Mouse (Mus musculus): ENCODE data around the gene Fitm1.

The Fitm1 gene

DNA sequence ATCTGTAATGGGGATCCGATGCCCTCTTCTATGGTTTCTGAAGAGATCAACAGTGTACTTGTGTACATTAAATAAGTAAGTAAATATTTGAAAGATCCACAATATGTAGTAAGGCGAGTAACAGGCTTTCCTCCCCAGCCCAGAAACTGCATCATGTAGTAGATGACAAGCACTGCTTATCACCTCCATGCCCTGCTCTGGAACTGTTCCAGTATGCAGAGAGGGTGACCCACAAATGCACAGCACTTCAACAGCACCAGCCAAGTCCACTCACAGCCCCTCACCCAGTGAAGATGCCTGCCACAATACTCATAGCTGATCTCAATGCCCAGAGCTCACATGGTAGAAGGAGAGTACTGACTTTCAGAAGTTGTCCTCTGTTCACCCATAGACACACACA, 4.8 kb upstream of the Fitm1 start:
- WGBS: 98% methylated on average over 2 of the region's 2 CpGs

DNA sequence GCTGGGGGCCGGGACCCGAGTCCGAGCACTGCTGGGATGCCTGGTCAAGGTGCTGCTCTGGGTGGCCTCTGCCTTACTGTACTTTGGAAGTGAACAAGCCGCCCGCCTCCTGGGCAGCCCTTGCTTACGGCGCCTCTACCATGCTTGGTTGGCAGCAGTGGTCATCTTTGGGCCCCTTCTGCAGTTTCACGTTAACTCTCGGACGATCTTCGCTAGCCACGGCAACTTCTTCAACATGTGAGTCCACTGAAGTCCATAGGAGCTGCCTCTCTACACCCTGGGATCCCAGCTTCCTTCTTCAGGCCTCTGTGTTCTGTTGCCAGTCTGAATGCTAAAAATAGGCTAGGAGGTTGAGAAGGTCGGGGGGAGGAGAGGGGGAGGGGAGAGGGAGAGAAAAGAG, 294 bp downstream of the Fitm1 start:
- WGBS: 79% methylated on average over 13 of the region's 13 CpGs

DNA sequence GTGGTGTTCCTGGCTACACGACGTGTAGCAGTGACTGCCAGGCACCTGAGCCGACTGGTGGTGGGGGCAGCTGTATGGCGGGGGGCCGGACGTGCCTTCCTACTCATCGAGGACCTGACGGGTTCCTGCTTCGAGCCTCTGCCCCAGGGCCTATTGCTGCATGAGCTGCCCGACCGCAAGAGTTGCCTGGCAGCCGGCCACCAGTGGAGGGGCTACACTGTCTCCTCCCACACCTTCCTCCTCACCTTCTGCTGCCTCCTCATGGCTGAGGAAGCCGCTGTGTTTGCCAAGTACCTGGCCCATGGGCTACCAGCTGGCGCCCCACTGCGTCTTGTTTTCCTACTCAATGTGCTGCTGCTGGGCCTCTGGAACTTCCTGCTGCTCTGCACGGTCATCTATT, 959 bp downstream of the Fitm1 start:
- WGBS: 67% methylated on average over 16 of the region's 16 CpGs

DNA sequence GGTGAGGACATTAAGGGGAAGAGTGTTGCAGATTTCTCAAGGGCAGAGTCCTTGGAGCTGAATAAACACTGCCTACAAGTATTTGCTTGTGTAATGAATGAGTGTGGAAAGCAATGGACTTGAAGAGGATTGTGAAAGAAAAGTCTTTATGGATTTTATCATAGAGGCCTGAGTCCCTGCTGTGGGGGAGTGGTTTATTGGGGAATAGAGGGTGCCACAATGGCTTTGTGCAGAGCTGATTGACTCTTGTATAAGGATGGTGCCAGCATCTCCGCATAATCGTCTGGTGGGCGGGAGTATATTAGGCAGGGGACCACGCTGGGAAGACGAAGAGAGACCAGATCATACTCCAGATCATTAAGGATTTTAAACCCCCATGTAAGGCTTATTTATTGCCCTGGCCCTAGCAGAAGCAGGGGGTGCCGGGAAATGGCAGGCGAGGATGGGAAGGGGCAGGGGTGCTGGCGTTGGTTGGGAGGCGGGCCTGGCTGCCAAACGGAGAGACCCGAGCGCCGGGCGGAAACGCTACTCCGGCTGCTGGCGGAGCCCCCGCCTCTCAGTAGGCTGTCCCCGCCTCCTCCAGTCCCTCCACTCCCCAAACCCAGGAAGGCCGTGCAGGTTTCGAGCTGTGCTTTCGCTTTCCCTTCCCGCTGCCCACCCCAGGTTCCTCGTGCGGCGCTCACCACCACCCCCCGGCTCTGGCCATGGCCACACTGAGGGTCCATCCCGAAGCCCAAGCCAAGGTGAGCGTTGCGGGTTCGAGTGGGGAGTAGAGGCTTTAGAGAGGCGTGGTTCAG, 2.7 kb downstream of the Fitm1 start, which contains the start of gene Psme1:
Gene Psme1, plus strand, starts transcription at position 253 of the 797 bp plus-strand sequence.
- WGBS: 1% methylated on average over 32 of the region's 32 CpGs

DNA sequence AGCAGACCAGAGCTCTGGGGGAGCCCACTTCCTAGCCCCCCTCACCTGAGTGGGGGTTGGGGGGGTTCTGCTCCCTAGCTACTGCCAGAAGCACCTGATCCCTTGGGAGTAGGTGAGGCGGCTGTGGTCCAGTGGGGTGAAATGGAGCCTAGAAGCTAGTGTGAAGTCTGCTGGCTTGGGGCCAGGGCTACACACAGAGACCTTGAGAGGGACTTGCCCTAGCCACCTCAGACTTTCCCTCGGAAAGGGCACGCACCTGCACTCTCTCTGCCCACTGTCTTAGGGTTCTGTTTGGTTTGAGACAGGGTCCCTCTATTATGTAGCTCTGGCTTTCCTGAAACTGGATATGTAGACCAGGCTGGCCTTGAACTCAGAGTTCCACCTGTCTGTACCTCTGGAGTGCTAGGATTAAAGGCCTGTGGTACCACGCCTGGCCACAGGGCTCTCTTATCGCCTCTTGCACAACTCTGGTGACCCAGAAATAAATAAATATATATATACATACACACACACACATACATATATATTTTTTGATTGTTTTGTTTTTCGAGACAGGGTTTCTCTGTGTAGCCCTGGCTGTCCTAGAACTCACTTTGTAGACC, 3.4 kb downstream of the Fitm1 start:
- 37% methylated on average over 6 of the region's 6 CpGs for WGBS

DNA sequence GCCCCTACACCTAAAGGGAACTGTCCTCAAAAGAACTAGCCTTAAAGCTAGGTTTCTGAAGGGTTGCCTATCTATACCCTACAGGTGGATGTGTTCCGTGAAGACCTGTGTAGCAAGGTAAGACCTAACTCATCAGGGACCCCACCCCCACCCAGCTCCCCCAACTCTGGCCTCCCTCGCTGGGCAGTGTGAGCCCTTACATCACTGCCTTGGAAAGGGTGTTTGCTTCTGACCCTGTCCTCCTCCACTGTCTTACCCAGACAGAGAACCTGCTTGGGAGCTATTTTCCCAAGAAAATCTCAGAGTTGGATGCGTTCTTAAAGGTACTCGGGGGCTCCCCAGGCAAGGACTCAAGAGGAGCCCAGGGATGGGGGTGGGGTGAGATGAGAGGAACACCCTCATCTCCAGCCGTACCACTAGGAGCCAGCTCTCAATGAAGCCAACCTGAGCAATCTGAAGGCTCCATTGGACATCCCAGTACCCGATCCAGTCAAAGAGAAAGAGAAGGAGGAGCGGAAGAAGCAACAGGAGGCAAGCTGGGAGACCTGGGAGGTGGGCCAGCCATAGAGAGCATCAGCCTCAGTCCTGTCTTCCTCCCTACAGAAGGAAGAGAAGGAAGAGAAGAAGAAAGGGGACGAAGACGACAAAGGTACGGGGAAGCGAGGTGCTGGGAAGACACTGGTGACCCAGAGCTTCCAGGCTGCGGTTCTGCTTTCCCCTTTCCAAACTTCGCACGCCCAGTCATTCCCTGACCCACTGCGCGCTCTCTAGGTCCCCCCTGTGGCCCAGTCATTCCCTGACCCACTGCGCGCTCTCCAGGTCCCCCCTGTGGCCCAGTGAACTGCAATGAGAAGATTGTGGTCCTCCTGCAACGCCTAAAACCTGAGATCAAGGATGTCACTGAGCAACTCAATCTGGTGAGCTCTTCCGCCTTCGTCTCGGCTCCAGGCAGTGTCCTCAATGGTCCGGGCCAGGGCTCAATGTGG, 4.4 kb downstream of the Fitm1 start:
- 85% methylated on average over 23 of the region's 23 CpGs for WGBS

DNA sequence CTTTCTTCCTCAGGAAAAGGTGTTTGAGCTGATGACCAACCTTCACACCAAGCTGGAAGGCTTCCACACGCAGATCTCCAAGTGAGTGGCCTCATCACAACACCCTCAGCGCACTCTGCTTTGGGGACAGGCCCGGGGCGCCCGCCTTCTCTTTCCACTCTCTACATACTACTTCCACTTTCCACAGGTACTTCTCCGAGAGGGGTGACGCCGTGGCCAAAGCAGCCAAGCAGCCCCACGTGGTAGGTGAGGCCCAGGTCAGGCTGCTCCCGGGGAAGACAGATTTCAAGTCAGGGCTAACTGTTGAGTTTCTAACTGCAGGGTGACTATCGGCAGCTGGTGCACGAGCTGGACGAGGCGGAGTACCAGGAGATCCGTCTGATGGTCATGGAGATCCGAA, 5.3 kb downstream of the Fitm1 start:
- 93% methylated on average over 16 of the region's 16 CpGs for WGBS

DNA sequence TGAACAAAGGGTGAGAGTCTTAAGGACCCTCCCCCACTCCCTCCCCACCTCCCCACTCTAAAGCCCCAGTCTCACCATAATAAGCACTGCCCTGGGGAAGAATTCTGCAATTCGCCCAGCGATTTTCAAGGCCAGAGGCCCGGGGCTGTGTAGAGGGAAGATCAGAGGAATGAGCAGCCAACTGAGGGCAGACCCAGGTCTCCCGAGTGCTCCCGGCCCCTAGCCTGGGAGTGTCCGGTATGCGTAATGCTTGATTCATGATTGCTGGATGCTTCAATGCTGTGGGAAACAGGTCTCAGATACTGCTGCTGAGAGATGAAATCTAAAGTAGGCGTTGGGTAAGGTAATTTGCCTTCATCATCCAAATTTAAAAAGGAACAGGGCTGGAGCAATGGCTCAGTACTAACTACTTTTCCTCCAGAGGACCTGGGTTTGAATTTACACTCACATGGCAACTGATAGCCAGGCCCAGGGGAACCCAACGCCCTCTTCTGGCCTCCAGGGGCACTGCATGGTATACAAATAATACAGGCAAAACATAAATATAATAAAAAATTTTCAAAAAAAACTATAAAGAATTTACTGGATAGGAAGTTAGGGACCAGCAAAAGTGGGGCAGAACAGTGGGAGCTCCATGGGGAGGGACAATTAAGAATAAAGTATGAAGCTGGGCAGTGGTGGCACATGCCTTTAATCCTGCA, 6.7 kb downstream of the Fitm1 start:
- 75% methylated on average over 9 of the region's 9 CpGs for WGBS

DNA sequence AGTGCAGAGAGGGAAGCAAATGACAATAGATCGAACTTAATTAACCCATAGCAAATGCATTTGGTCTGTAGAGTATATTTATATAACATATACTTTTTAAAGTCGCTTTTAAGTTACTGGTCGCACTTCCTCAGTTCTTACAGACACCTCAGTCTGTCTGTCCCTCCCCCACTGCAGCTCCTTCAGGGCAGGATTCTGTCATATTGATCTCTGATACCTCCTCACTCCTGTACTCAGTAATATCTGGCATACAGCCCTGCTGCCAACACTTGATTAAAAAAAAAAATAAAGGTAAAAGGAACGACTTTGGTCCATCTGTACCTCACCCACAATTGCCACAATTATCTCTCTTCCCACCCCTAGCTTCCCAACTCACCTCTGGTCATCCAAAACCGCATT, 8.9 kb downstream of the Fitm1 start:
- 40% methylated on average over 5 of the region's 5 CpGs for WGBS

DNA sequence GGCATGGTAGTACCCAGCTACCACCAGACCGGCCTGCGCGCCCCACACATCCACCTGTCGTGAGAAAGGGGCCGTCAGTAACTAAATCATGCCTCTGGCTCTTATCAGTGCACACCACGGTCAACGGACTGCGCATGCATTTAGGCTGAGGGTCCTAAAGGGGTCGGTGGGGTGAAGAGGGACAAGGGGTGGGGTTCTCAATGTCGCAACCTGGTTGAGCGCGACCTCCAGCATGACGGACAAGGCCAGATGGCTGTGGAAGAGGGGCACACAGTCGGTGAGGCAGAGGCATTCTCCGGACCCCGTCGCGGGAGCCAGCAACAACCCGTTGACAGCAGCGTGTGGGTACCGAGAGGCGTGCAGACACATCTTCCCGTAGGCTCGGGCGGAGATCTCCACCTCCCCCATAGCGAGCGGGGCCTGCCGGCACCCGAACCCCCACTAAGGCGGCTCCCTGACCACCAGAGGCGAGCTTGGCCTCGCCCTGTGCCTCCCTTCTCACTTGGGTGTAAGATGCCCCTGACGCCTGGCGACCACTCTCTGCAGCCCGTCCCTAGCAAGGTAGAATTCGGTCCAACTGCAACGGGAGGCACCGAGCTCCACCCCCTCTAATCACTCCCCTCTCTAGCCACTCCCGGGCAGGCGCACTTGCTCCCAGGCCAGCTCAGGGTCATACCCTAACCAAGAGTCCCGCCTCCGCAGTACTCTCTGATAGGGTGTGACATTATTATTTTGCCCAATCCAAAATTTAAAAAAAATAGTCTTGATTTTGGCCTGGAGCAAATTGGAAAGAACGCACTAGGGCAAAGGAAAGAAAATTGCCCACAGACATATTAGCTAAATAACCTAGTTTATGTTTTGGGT, 9.5 kb downstream of the Fitm1 start, which contains the start of gene Emc9:
Gene Emc9, minus strand, starts transcription at position 601 of the 864 bp plus-strand sequence.
- 5% methylated on average over 43 of the region's 43 CpGs for WGBS

DNA sequence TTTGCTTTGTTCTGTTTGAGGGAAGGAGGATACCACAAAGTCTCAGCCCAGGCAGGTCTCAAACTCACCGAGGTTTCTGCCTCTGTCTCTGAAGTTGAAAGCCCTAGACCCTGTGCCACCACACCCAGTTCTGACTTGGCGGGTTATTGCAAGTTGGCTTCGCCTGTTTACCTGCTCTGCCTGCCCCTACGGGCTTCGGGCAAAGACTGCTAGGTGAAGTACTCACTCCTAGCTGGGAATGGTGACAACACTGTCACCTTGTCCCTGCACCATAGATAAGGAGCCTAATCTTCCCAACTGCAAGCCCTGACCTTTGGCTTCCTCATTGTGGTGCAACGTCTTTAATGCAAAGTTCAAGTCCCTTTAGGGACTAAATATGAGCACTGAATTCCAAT, 10.1 kb downstream of the Fitm1 start:
- WGBS: 76% methylated on average over 6 of the region's 6 CpGs

DNA sequence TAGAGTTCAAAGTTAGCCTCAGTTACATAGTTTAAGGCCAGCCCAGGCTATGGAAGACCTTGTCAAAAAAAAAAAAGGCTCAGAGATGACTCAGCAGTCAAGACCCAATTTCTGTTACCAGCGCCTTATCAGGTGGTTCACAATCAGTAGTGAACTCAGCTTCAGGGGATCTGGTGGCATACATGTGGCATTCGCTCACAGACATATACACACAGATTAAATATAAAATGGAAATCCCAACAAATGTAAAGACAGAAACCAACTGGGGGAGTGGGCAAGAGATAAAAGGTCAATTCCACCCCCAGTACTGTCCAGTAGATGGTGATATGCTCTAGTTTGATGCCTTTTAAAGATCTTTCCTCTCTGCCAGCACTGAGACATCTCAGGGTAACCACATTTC, 10.7 kb downstream of the Fitm1 start:
- 99% methylated on average over 2 of the region's 2 CpGs for WGBS

DNA sequence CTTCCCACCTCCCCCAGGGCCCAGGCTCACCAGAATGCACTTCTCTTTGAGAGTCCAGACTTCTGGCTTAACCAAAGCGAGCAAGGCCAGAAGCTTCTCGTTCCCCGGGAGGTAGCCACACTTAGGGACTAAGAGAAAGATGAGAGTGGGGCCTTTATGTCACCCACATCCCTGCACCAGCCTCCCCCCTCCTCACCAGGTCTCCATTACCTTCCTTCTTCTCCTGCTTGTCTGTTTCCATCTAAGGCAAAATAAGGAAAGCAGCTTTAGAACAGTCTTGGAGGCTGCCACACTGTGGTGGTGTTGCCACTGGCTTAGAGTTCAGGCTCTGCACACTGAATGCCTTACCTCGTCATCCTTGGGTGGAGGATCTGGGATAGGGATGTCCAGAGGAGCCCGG, 13.9 kb downstream of the Fitm1 start:
- 90% methylated on average over 5 of the region's 5 CpGs for WGBS

DNA sequence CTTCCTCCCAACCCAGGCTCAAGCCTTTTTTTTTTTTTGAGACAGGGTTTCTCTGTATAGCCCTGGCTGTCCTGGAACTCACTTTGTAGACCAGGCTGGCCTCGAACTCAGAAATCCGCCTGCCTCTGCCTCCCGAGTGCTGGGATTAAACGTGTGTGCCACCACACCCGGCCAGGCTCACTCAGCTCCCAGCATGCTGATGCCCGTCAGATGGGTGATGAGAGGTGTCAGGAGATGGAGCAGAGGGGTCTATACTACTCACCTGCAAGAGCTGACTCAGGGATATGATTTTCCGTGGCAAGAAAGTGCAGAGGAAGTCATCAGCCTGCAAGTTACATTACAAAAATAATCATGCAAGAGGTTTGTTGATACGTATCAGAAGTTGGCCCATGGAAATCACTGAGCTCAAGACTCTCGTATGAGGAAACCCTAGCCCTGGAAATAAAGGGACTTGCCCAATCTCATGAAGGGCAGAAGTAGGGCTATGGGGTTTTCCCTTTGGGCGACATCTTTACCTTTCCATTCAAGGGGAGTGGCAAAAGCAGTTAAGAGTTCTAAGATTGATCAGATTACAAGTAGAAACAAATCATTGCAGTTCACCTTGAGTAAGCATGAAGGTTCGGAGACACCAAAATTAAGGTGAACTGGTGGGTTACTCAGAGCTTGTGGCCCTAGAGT, 14.5 kb downstream of the Fitm1 start:
- 87% methylated on average over 11 of the region's 11 CpGs for WGBS

DNA sequence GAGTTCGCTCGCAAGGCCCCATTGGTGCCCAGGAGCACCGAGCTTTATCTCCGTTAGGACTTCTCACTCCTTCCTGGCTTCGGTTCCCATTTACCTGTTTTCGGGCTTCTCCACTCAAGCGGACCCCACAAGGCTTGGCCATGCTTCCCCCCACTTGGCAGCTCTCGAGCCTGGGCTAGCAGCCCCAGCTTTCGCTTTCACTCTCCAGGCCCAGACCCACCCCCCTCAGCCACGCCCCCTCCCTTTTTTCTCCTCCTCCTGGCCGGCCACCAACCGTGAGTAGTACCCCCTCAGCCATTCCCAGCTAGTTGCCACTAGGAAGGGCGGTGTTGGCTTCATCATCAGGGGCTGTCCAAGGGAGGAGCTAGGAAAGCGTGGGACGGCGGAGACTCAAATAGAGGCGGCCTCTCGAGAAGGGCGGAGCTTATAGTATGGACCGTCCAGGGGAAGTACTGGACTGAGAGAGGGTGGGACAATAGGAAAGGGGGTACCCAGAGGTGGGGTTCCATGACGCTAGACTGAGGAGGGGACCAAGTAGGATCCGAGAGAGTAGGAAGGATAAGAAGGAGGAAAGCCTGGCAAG, 15.4 kb downstream of the Fitm1 start, which contains the start of gene Psme2:
Gene Psme2, minus strand, starts transcription at position 366 of the 583 bp plus-strand sequence.
- under 1% methylated on average over 22 of the region's 22 CpGs for WGBS

DNA sequence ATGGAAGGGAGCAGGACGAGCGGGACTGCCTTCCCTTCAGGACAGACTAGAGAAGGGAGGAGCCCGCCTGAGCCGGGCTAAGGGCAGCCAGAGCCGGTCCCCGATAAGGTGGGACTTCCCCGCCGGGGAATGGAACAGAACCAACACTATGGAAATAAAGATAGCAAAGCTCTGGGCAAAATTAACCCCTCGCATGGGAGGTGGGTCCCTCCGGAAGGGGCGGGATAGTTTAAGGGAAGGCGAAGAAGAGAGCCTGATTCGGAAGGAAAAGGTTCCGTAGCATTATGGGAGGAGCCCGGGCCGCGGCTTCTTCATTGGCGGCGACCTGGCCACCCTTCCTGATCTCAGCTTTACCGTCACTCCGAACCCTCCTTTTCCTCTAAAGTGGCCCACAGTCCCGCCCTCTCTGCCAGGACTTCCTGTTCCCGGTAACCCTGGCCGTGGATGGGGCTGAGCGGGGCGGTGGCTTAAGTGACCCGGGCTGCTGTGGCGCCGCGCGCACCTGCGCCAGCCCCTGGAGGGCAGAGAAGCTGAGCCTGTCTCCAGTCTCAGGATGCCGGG, 16.0 kb downstream of the Fitm1 start, which contains the start of gene Rnf31:
Gene Rnf31, plus strand, starts transcription at position 378 of the 561 bp plus-strand sequence.
- under 1% methylated on average over 33 of the region's 33 CpGs for WGBS

DNA sequence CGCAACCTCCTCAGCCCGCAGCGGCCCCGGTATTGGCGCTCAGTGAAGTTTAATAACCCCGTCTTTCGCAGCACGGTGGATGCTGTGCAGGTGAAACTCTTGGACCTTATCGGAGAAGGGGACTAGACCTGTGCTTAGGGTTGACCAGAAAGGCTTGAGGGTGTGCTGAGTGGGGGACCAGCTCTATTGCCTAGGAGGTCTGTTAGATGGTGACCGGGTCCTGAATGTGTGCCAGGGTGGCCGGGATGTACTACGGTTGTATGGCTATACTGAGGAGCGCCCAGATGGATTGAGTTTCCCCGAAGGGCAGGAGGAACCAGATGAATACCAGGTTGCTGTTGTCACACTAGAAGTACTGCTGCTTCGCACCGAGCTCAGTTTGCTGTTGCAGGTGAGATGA, 16.8 kb downstream of the Fitm1 start:
- WGBS: 3% methylated on average over 16 of the region's 16 CpGs

DNA sequence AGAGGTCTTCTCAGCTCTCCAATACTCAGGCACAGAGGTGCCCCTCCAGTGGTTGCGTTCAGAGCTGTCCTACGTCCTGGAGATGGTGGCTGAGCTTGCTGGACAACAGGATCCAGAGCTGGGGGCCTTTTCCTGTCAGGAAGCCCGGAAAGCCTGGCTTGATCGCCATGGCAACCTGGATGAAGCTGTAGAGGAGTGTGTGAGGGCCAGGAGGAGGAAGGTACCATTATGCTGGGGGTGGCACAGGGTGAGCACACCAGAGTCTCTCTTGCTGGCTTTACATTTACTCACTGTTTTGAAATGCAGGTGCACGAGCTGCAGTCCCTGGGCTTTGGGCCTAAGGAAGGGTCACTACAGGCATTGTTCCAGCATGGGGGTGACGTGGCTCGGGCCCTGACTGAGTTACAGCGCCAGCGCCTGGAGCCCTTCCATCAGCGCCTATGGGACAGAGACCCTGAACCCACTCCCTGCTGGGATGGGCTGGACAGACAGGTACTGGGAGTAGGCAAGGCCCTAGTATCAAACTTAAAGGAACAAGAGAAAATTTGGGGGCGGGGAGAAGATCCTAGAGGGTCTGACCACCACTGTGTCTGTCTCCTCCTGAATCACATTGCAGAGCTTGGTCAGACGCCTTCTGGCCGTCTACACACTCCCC, 20.7 kb downstream of the Fitm1 start:
- WGBS: 68% methylated on average over 13 of the region's 13 CpGs
